Mouse (Mus musculus) liver, embryonic 14.5 days (tissue): ENCODE results near the gene Trp53bp1. TPM values are rescaled to one million over a fixed set of nuclear protein-coding genes. Genes with fewer than 3 reads are reported as not detected.
A peak's percentile ranks its signal among the peaks of the same experiment; 100 is the strongest.

Experiments used
- ATAC-seq: fragments of 200-750 bp; cut with Nextera tagmentation; 2 replicates; pipeline ENCODE4 v1.8.0; 2017; ENCODE audit warnings: moderate number of reproducible peaks, mild to moderate bottlenecking, moderate library complexity; ENCODE audit not compliant: insufficient read depth
- DNase-seq, 3 experiments: peaks; one replicate each; pipeline ENCODE4 v3.0.0-alpha.2; 2012 to 2013; ENCODE audit warnings: low read depth in 3 of 3, low spot score in 3 of 3
- H3K27ac ChIP-seq: fragments of 300-500 bp; sonication (generic); 2 replicates; pipeline ENCODE4 v1.5.1; 2014; ENCODE audit warnings: moderate library complexity, mild to moderate bottlenecking, control low read depth, inconsistent platforms
- H3K27me3 ChIP-seq: fragments of 300-500 bp; sonication (generic); 2 replicates; pipeline ENCODE4 v1.6.1; 2014; ENCODE audit warnings: mild to moderate bottlenecking, low read length, moderate library complexity; ENCODE audit not compliant: control insufficient read depth, insufficient read depth
- H3K36me3 ChIP-seq: fragments of 300-500 bp; sonication (generic); replicated peaks from 2 replicates; pipeline ENCODE4 v1.6.1; 2014; ENCODE audit warnings: low read depth; ENCODE audit not compliant: control insufficient read depth, insufficient read depth
- H3K4me1 ChIP-seq, 2 experiments: fragments of 200-500 bp in 1 of 2; fragments of 300-500 bp in 1 of 2; sonication (generic) in 1 of 2; replicated peaks; 2 replicates each; pipeline ENCODE4 v1.6.1; 2012 to 2014; ENCODE audit warnings: antibody characterized with exemption in 1 of 2, inconsistent platforms in 1 of 2, low read length in 1 of 2; ENCODE audit not compliant: control insufficient read depth in 2 of 2, insufficient read depth in 2 of 2
- H3K4me2 ChIP-seq: fragments of 300-500 bp; sonication (generic); 2 replicates; pipeline ENCODE4 v1.6.1; 2014; ENCODE audit warnings: low read depth, mild to moderate bottlenecking, control low read depth, moderate library complexity
- H3K4me3 ChIP-seq, 2 experiments: fragments of 200-500 bp in 1 of 2; fragments of 300-500 bp in 1 of 2; sonication (generic) in 1 of 2; 2 replicates each; pipeline ENCODE4 v1.5.1; 2012 to 2014; ENCODE audit warnings: low read depth in 2 of 2, low read length in 2 of 2, mild to moderate bottlenecking in 2 of 2, control low read depth in 1 of 2, inconsistent platforms in 1 of 2, moderate library complexity in 1 of 2; ENCODE audit not compliant: insufficient read depth in 1 of 2
- H3K9ac ChIP-seq: fragments of 300-500 bp; sonication (generic); replicated peaks from 2 replicates; pipeline ENCODE4 v1.6.1; 2014; ENCODE audit warnings: mild to moderate bottlenecking, control low read depth, moderate library complexity
- H3K9me3 ChIP-seq: fragments of 300-500 bp; sonication (generic); 2 replicates; pipeline ENCODE4 v1.6.1; 2016; ENCODE audit warnings: low read length, mixed read lengths; ENCODE audit not compliant: control insufficient read depth
- CTCF ChIP-seq: IDR thresholded peaks from 2 replicates; pipeline ENCODE4 v1.5.1; 2016; ENCODE audit warnings: antibody characterized with exemption, low read depth, control low read depth
- EP300 ChIP-seq: IDR thresholded peaks from 2 replicates; pipeline ENCODE4 v1.6.1; 2016; ENCODE audit warnings: antibody characterized with exemption, low read depth
- whole genome bisulfite sequencing: fragments of 180-500 bp; shearing (Covaris S2); extraction: QIAGEN DNeasy Blood & Tissue Kit; methylation state at CpG from one replicate; pipeline ENCODE4 v1.1.7; 2014; ENCODE audit not compliant: insufficient replicate concordance; 5-methylcytosine and 5-hydroxymethylcytosine counted together
- polyA plus RNA-seq, 2 experiments: library from polyadenylated mRNA; depleted of rRNA in 1 of 2; stranded (reverse) in 1 of 2; unstranded in 1 of 2; fragments of >200 nt; fragmentation: Nextera tagmentation in 1 of 2; extraction: Ambion mirVana in 1 of 2; gene quantifications; 2 replicates each; pipeline versions ENCODE4 v1.2.1 to v1.2.3; 2012 to 2014

The Trp53bp1 gene
- polyA plus RNA-seq, 2 experiments = 14.1 to 17.0 TPM

GRCm38 (mm10) chr2:121288901-121289729, 17.9 kb upstream of the Trp53bp1 start, which contains the start of gene Map1a:
Gene Map1a, plus strand, starts transcription at chr2:121289600.
- Histone ChIP-seq H3K27ac (no peak within 1 kb of the TSS), H3K4me3 (peak within 1 kb of the TSS; percentile 53), H3K4me2 (peak within 1 kb of the TSS; percentile 68), H3K9me3 (no peaks in the 10 kb centered on the region), H3K36me3 (no peaks in the 10 kb centered on the region), H3K27me3 (peaks cover 62% of the 10 kb centered on the region), H3K9ac (no peak within 1 kb of the TSS), H3K4me1 (peaks cover 0 to 4% of the 10 kb centered on the region in 2 experiments; a peak in 3 of 4 replicates)
- peak; percentile 76 to 85 (median 78) for DNase-seq
- TF ChIP-seq EP300 (no peak), CTCF (no peak; the same call in 1 of the 2 replicates)
- peak; percentile 97 for ATAC-seq
- 3% methylated on average over 48 of the region's 48 CpGs for WGBS

GRCm38 (mm10) chr2:121287850-121288249, 16.6 kb upstream of the Trp53bp1 start:
- TF ChIP-seq CTCF = no peak
- no peak for TF ChIP-seq EP300
- no peak overlapping the region for H3K9ac ChIP-seq
- ATAC-seq = no peak

GRCm38 (mm10) chr2:121271928-121272516, 815 bp upstream of the Trp53bp1 start:
- no peaks in the 10 kb centered on the region for H3K27me3 ChIP-seq
- peak overlapping the region; percentile 74 to 98 for H3K4me3 ChIP-seq
- no peak overlapping the region; the same call in 1 of the 2 replicates for H3K9ac ChIP-seq
- H3K27ac ChIP-seq = no peak overlapping the region
- 35% methylated on average over 4 of the region's 4 CpGs for WGBS
- H3K36me3 ChIP-seq = no peaks in the 10 kb centered on the region
- peak overlapping the region; percentile 99 for H3K4me2 ChIP-seq
- DNase-seq (no peak), ATAC-seq (no peak)
- H3K9me3 ChIP-seq = no peaks in the 10 kb centered on the region
- H3K4me1 ChIP-seq = peaks cover 4 to 7% of the 10 kb centered on the region in 2 experiments; a peak in 3 of 4 replicates
- TF ChIP-seq EP300 = no peak
- TF ChIP-seq CTCF = no peak

More at GRCm38 (mm10) chr2:121287850-121288249, 16.6 kb upstream of the Trp53bp1 start:
- no peak for DNase-seq
- Histone ChIP-seq H3K4me3 (no peak overlapping the region), H3K27ac (no peak overlapping the region), H3K27me3 (peaks cover 50% of the 10 kb centered on the region), H3K4me1 (peaks cover 0 to 4% of the 10 kb centered on the region in 2 experiments; a peak in 3 of 4 replicates), H3K4me2 (no peak overlapping the region), H3K9me3 (no peaks in the 10 kb centered on the region), H3K36me3 (no peaks in the 10 kb centered on the region)
- WGBS = 57% methylated on average over 2 of the region's 2 CpGs

- TF ChIP-seq CTCF = no peak
- TF ChIP-seq EP300 = no peak
- H3K9ac ChIP-seq = peak overlapping the region; percentile 81
- H3K27ac ChIP-seq = no peak overlapping the region
- peaks cover 4 to 7% of the 10 kb centered on the region in 2 experiments; a peak in 3 of 4 replicates for H3K4me1 ChIP-seq
- no peaks in the 10 kb centered on the region for H3K9me3 ChIP-seq
- peak overlapping the region; percentile 99 for H3K4me2 ChIP-seq
- H3K4me3 ChIP-seq = peak overlapping the region; percentile 74 to 98
- DNase-seq (no peak), ATAC-seq (peak; percentile 66)
- 2% methylated on average over 34 of the region's 35 CpGs for WGBS
- no peaks in the 10 kb centered on the region for H3K36me3 ChIP-seq
- H3K27me3 ChIP-seq = no peaks in the 10 kb centered on the region
These were observed 529 bp downstream of the Trp53bp1 start for GRCm38 (mm10) chr2:121270521-121271235.
